Mouse (Mus musculus) MEL (cell line): ENCODE measurements around the gene Psmc1. TPM values are rescaled to one million over a fixed set of nuclear protein-coding genes. Genes with fewer than 3 reads are reported as not detected.

Experiments used
- DNase-seq: peaks from one replicate; pipeline ENCODE4 v3.0.0; 2011; ENCODE audit warnings: low read depth, low spot score
- H3K27ac ChIP-seq: 2 replicates; pipeline ENCODE4 v1.5.1; 2012; ENCODE audit warnings: low read depth, mild to moderate bottlenecking, control low read depth, low read length, moderate library complexity; ENCODE audit not compliant: control insufficient read depth
- H3K27me3 ChIP-seq, 2 experiments: fragments of 150-350 bp in 1 of 2; sonication (generic) in 1 of 2; 2 replicates each; pipeline ENCODE4 v1.6.1; 2012; ENCODE audit warnings: low read length in 2 of 2, mild to moderate bottlenecking in 2 of 2, improper control_type of control experiment in 1 of 2, moderate library complexity in 1 of 2; ENCODE audit not compliant: insufficient read depth in 2 of 2, control insufficient read depth in 1 of 2
- H3K36me3 ChIP-seq, 2 experiments: 2 replicates each; pipeline ENCODE4 v1.6.1; 2012 to 2014; ENCODE audit warnings: low read length in 2 of 2, improper control_type of control experiment in 1 of 2, inconsistent platforms in 1 of 2, mild to moderate bottlenecking in 1 of 2; ENCODE audit not compliant: insufficient read depth in 2 of 2, control insufficient read depth in 1 of 2
- H3K4me1 ChIP-seq, 2 experiments: fragments of 150-350 bp in 1 of 2; sonication (generic) in 1 of 2; 2 replicates each; pipeline ENCODE4 v1.6.1; 2012; ENCODE audit warnings: low read length in 2 of 2, improper control_type of control experiment in 1 of 2, mild to moderate bottlenecking in 1 of 2; ENCODE audit not compliant: insufficient read depth in 2 of 2, control insufficient read depth in 1 of 2
- H3K4me3 ChIP-seq, 2 experiments: fragments of 150-350 bp in 1 of 2; sonication (generic) in 1 of 2; 2 replicates each; pipeline ENCODE4 v1.5.1; 2012; ENCODE audit warnings: low read depth in 2 of 2, low read length in 2 of 2, mild to moderate bottlenecking in 2 of 2, moderate library complexity in 2 of 2, control low read depth in 1 of 2, improper control_type of control experiment in 1 of 2; ENCODE audit not compliant: control insufficient read depth in 1 of 2, insufficient read depth in 1 of 2
- H3K79me2 ChIP-seq: 2 replicates; pipeline ENCODE4 v1.6.1; 2012; ENCODE audit warnings: mild to moderate bottlenecking, low read length, moderate library complexity; ENCODE audit not compliant: control insufficient read depth, poor library complexity, insufficient read depth
- H3K9ac ChIP-seq: 2 replicates; pipeline ENCODE4 v1.6.1; 2012; ENCODE audit warnings: low read depth, mild to moderate bottlenecking, control low read depth, low read length, moderate library complexity; ENCODE audit not compliant: control insufficient read depth, poor library complexity, severe bottlenecking
- H3K9me3 ChIP-seq: fragments of 150-350 bp; sonication (generic); replicated peaks from 2 replicates; pipeline ENCODE4 v1.6.1; 2012; ENCODE audit warnings: mild to moderate bottlenecking, low read length, improper control_type of control experiment, moderate library complexity; ENCODE audit not compliant: insufficient read depth
- BHLHE40 ChIP-seq: IDR thresholded peaks from 2 replicates; pipeline ENCODE4 v1.6.1; 2012; ENCODE audit warnings: low read depth, mild to moderate bottlenecking, inconsistent platforms, low read length, improper control_type of control experiment, borderline replicate concordance
- CTCF ChIP-seq, 3 experiments: IDR thresholded peaks in 2 of 3; conservative IDR thresholded peaks in 1 of 3; 2 replicates each; pipeline ENCODE4 v1.5.1; 2011 to 2012; ENCODE audit warnings: low read length in 3 of 3, low read depth in 2 of 3, mild to moderate bottlenecking in 2 of 3, improper control_type of control experiment in 1 of 3, inconsistent platforms in 1 of 3, mixed read lengths in 1 of 3, moderate library complexity in 1 of 3; ENCODE audit not compliant: control insufficient read depth in 1 of 3, insufficient read depth in 1 of 3, poor library complexity in 1 of 3, severe bottlenecking in 1 of 3
- ELF1 ChIP-seq: IDR thresholded peaks from 2 replicates; pipeline ENCODE4 v1.6.1; 2014; ENCODE audit warnings: low read depth, mild to moderate bottlenecking, inconsistent platforms, low read length, improper control_type of control experiment, moderate library complexity
- MYB ChIP-seq: IDR thresholded peaks from 2 replicates; pipeline ENCODE4 v1.6.1; 2011; ENCODE audit warnings: mild to moderate bottlenecking, low read depth, low read length, improper control_type of control experiment
- POLR2AphosphoS5 ChIP-seq: IDR thresholded peaks from 2 replicates; pipeline ENCODE4 v1.6.1; 2012; ENCODE audit warnings: low read depth, borderline replicate concordance, mild to moderate bottlenecking, inconsistent platforms, low read length, moderate library complexity, mixed read lengths
- RAD21 ChIP-seq: IDR thresholded peaks from 2 replicates; pipeline ENCODE4 v1.6.1; 2011; ENCODE audit warnings: mild to moderate bottlenecking, low read depth, low read length, improper control_type of control experiment
- RCOR1 ChIP-seq: IDR thresholded peaks from 2 replicates; pipeline ENCODE4 v1.6.1; 2012; ENCODE audit warnings: low read depth, mild to moderate bottlenecking, inconsistent platforms, low read length, improper control_type of control experiment
- SMC3 ChIP-seq: IDR thresholded peaks from 2 replicates; pipeline ENCODE4 v1.6.1; 2011; ENCODE audit warnings: low read depth, low read length, improper control_type of control experiment
- TBP ChIP-seq: IDR thresholded peaks from 2 replicates; pipeline ENCODE4 v1.8.0; 2011; ENCODE audit warnings: low read depth, low read length, improper control_type of control experiment
- ZC3H11A ChIP-seq: IDR thresholded peaks from 2 replicates; pipeline ENCODE4 v1.6.1; 2012; ENCODE audit warnings: low read depth, mild to moderate bottlenecking, inconsistent platforms, low read length, improper control_type of control experiment
- ZMIZ1 ChIP-seq: IDR thresholded peaks from 2 replicates; pipeline ENCODE4 v1.6.1; 2012; ENCODE audit warnings: low read depth, mild to moderate bottlenecking, inconsistent platforms, low read length, improper control_type of control experiment, moderate library complexity
- ZNF384 ChIP-seq: IDR thresholded peaks from 2 replicates; pipeline ENCODE4 v1.6.1; 2012; ENCODE audit warnings: low read depth, mild to moderate bottlenecking, inconsistent platforms, low read length, improper control_type of control experiment
- polyA plus RNA-seq, 2 experiments: library from polyadenylated mRNA; stranded (reverse) in 1 of 2; unstranded in 1 of 2; fragments of >175 nt in 1 of 2; fragments of >200 nt in 1 of 2; gene quantifications; 2 replicates each; pipeline versions ENCODE4 v1.2.1 to v1.2.4; 2012; ENCODE audit warnings: low replicate concordance in 2 of 2, low read depth in 1 of 2; ENCODE audit not compliant: insufficient read length in 2 of 2, insufficient read depth in 1 of 2, missing spikeins in 1 of 2
- total RNA-seq: library from RNA; depleted of rRNA; stranded (reverse); fragments of 300-350 nt; gene quantifications from 2 replicates; pipeline ENCODE4 v1.2.3, GENCODE M21; 2012

The Psmc1 gene
- total and polyA plus RNA-seq, 3 experiments: 322 to 501 TPM; not detected in 1

GRCm38 (mm10) chr12:100159261-100159975, 49.5 kb downstream of the Psmc1 start, which contains the start of gene Nrde2 (continued):
- TF ChIP-seq TBP (peak; percentile 72), RCOR1 (no peak), ZNF384 (no peak)

GRCm38 (mm10) chr12:100164991-100165500, 55.1 kb downstream of the Psmc1 start:
- Histone ChIP-seq H3K27ac (no peak overlapping the region), H3K79me2 (no peaks in the 10 kb centered on the region), H3K9ac (no peak overlapping the region), H3K36me3 (peaks cover 0 to 2% of the 10 kb centered on the region in 2 experiments; a peak in 2 of 4 replicates), H3K27me3 (no peaks in the 10 kb centered on the region), H3K4me3 (no peak overlapping the region), H3K4me1 (peaks cover 0 to 9% of the 10 kb centered on the region in 2 experiments; a peak in 2 of 4 replicates), H3K9me3 (no peaks in the 10 kb centered on the region)
- no peak for DNase-seq
- TF ChIP-seq POLR2AphosphoS5 (no peak), MYB (no peak), ZMIZ1 (no peak), BHLHE40 (no peak)

- peak; percentile 38; the same call in 1 of the 2 replicates for TF ChIP-seq ZC3H11A
- no peak for TF ChIP-seq MYB
- TF ChIP-seq RAD21: peak; percentile 69
- TF ChIP-seq SMC3: peak; percentile 61
- peak; percentile 36 to 58 (median 37); a peak in 4 of 6 replicates for TF ChIP-seq CTCF (IDR thresholded peaks at IDR 0.05 in 2 of 3, conservative IDR thresholded peaks at IDR 0.05 in 1 of 3; ENCODE audit: control insufficient read depth in 1 of 3, insufficient read depth in 1 of 3, low read depth in 2 of 3, low read length in 3 of 3, poor library complexity in 1 of 3, severe bottlenecking in 1 of 3)
- no peak for TF ChIP-seq ELF1
- Histone ChIP-seq H3K36me3 (peaks cover 0 to 2% of the 10 kb centered on the region in 2 experiments; a peak in 2 of 4 replicates), H3K27ac (no peak overlapping the region), H3K9ac (no peak overlapping the region), H3K27me3 (no peaks in the 10 kb centered on the region), H3K4me3 (no peak overlapping the region), H3K9me3 (no peaks in the 10 kb centered on the region), H3K4me1 (peaks cover 0 to 8% of the 10 kb centered on the region in 2 experiments; a peak in 2 of 4 replicates), H3K79me2 (no peaks in the 10 kb centered on the region)
- peak; percentile 42 for DNase-seq
Observed at GRCm38 (mm10) chr12:100166177-100166576, 56.2 kb downstream of the Psmc1 start.
